Mouse (Mus musculus) liver, embryonic 11.5 days (tissue): ENCODE data around the gene Gm43552. TPM values are rescaled to one million over a fixed set of nuclear protein-coding genes. Genes with fewer than 3 reads are reported as not detected.

Experiments
- ATAC-seq: fragments of 200-750 bp; cut with Nextera tagmentation; replicated peaks from 2 replicates; pipeline ENCODE4 v1.8.0; 2017; ENCODE audit warnings: moderate number of reproducible peaks, mild to moderate bottlenecking, moderate TSS enrichment, moderate library complexity; ENCODE audit not compliant: low FRiP score
- DNase-seq: peaks from one replicate; pipeline ENCODE4 v3.0.0-alpha.2; 2017; ENCODE audit warnings: low spot score
- H3K27ac ChIP-seq: fragments of 300-500 bp; sonication (generic); 2 replicates; pipeline ENCODE4 v1.5.1; 2014; ENCODE audit warnings: mild to moderate bottlenecking, low read depth, low read length, control low read depth
- H3K27me3 ChIP-seq: fragments of 300-500 bp; sonication (generic); replicated peaks from 2 replicates; pipeline ENCODE4 v1.6.1; 2014; ENCODE audit warnings: low read length, mixed read lengths; ENCODE audit not compliant: control insufficient read depth, insufficient read depth
- H3K36me3 ChIP-seq: fragments of 300-500 bp; sonication (generic); 2 replicates; pipeline ENCODE4 v1.6.1; 2014; ENCODE audit warnings: mild to moderate bottlenecking, low read length, moderate library complexity, mixed read lengths; ENCODE audit not compliant: control insufficient read depth, insufficient read depth
- H3K4me1 ChIP-seq: fragments of 300-500 bp; sonication (generic); replicated peaks from 2 replicates; pipeline ENCODE4 v1.6.1; 2014; ENCODE audit warnings: low read length, mixed read lengths; ENCODE audit not compliant: control insufficient read depth, insufficient read depth
- H3K4me2 ChIP-seq: fragments of 300-500 bp; sonication (generic); 2 replicates; pipeline ENCODE4 v1.6.1; 2014; ENCODE audit warnings: mild to moderate bottlenecking, control low read depth, moderate library complexity
- H3K4me3 ChIP-seq: fragments of 300-500 bp; sonication (generic); 2 replicates; pipeline ENCODE4 v1.5.1; 2014; ENCODE audit warnings: low read depth, low read length, control low read depth
- H3K9ac ChIP-seq: fragments of 300-500 bp; sonication (generic); 2 replicates; pipeline ENCODE4 v1.6.1; 2014; ENCODE audit warnings: low read depth, low read length, control low read depth
- H3K9me3 ChIP-seq: fragments of 300-500 bp; sonication (generic); 2 replicates; pipeline ENCODE4 v1.6.1; 2016; ENCODE audit warnings: low read length, inconsistent platforms, mixed read lengths; ENCODE audit not compliant: control insufficient read depth
- WGBS: fragments of 180-500 bp; shearing (Covaris S2); extraction: QIAGEN DNeasy Blood & Tissue Kit; methylation state at CpG from one replicate; pipeline ENCODE4 v1.1.7; 2014; 5-methylcytosine and 5-hydroxymethylcytosine counted together
- polyA plus RNA-seq: library from polyadenylated mRNA; unstranded; fragments of >200 nt; fragmentation: Nextera tagmentation; extraction: Ambion mirVana; gene quantifications from 2 replicates; pipeline ENCODE4 v1.2.1, GENCODE M21; 2014

Gene Gm43552
- polyA plus RNA-seq, 1 experiment from 2014 or later, result not detected

DNA sequence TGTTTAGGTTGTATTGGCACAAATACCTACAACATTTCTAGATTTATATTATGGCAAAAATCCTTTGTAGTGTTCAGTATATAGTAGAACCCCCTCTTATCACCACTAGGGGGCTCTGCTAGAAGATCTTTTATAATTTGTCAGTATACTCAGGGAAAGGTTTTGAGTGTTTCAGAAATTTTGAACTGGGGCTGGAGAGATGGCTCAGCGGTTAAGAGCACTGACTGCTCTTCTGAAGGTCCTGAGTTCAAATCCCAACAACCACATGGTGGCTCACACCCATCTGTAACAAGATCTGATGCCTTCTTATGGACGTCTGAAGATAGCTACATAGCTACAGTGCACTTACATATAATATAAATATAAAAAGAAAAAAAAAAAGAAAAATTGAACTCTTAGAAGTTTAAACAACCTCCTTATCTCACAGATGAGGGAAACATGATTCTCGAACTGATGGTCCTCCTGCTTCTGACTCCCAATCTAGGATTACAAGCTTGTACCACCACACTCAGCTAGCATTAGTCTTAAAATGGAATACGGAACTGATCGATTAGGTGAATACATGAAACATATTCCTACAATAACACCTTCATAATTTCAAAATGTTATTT is 42.9 kb upstream of the Gm43552 start:
- peak overlapping the region; percentile 61 for H3K4me2 ChIP-seq

DNA sequence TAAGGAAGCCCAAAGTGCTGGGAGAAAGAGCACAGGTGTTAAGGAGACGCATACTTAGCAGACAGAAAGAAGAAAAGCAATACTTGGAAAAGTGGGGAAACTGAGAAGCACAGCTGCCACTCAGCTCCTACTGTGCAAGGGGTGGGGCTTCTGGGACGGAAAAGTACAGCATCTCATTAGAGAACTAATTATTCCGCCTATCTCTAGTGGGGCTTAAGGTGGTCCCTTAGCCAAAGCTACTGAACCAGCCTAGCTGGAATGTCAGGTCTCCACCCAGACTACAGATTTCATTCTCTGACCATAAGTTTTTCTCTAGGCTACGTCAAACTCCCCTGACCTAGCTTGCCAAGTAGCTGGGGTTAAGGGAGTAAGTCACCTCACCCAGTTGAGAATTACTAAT is 41.9 kb upstream of the Gm43552 start:
- WGBS, result 73% methylated on average over 4 of the region's 4 CpGs

More for the DNA sequence above, 42.9 kb upstream of the Gm43552 start:
- Histone ChIP-seq H3K9me3 (no peaks in the 10 kb centered on the region), H3K9ac (no peak overlapping the region), H3K4me3 (no peak overlapping the region), H3K36me3 (no peaks in the 10 kb centered on the region), H3K27me3 (no peaks in the 10 kb centered on the region), H3K27ac (no peak overlapping the region), H3K4me1 (peaks cover 11% of the 10 kb centered on the region)
- ATAC-seq (peak; percentile 12; the same call in 1 of the 2 replicates), DNase-seq (no peak)
- 62% methylated on average over 5 of the region's 5 CpGs for WGBS

GRCm38 (mm10) chr5:65531283-65531682 is 38.6 kb upstream of the Gm43552 start:
- ATAC-seq (no peak), DNase-seq (no peak)
- WGBS, result 79% methylated on average over 3 of the region's 3 CpGs
- no peaks in the 10 kb centered on the region for H3K4me1 ChIP-seq
- no peak overlapping the region for H3K27ac ChIP-seq
- no peaks in the 10 kb centered on the region for H3K36me3 ChIP-seq
- no peaks in the 10 kb centered on the region for H3K27me3 ChIP-seq
- no peak overlapping the region for H3K4me3 ChIP-seq
- H3K9me3 ChIP-seq, result no peaks in the 10 kb centered on the region
- no peak overlapping the region for H3K9ac ChIP-seq
- H3K4me2 ChIP-seq, result no peak overlapping the region

More for the DNA sequence above, 41.9 kb upstream of the Gm43552 start:
- no peak overlapping the region for H3K9ac ChIP-seq
- no peak overlapping the region for H3K4me2 ChIP-seq
- DNase-seq, result no peak
- no peak overlapping the region for H3K4me3 ChIP-seq
- no peak for ATAC-seq
- no peaks in the 10 kb centered on the region for H3K36me3 ChIP-seq
- no peak overlapping the region for H3K27ac ChIP-seq
- no peaks in the 10 kb centered on the region for H3K9me3 ChIP-seq
- H3K4me1 ChIP-seq, result peaks cover 9% of the 10 kb centered on the region
- H3K27me3 ChIP-seq, result no peaks in the 10 kb centered on the region

- H3K36me3 ChIP-seq, result no peaks in the 10 kb centered on the region
- DNase-seq (no peak), ATAC-seq (no peak; the same call in 1 of the 2 replicates)
- no peak overlapping the region for H3K27ac ChIP-seq
- H3K4me2 ChIP-seq, result no peak overlapping the region
- H3K4me1 ChIP-seq, result no peaks in the 10 kb centered on the region
- H3K27me3 ChIP-seq, result no peaks in the 10 kb centered on the region
- H3K4me3 ChIP-seq, result no peak overlapping the region
- no peaks in the 10 kb centered on the region for H3K9me3 ChIP-seq
- no peak overlapping the region for H3K9ac ChIP-seq
- WGBS, result 25% methylated on average over 8 of the region's 8 CpGs
Measured at GRCm38 (mm10) chr5:65525674-65526443, 33.2 kb upstream of the Gm43552 start.

DNA sequence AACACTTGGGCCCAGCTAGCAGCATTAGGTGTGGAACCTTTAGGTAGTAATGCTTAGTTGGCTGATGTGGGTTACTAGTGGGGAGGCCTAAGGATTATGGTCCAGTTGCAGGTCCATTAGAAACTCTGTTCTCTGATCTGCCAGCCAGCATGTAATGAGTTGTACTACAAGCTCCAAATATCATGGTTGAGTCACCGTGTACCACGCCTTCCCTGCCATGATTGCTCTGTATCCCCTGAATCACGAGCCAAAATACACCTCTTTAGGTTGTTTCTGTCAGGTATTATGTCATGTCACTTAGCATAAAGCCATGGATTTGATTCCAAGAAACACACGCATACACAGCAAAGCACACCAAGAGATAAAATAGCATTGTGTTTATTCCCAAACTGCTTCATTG is 32.2 kb upstream of the Gm43552 start:
- no peak overlapping the region for H3K9ac ChIP-seq
- H3K4me2 ChIP-seq, result no peak overlapping the region
- H3K36me3 ChIP-seq, result no peaks in the 10 kb centered on the region
- no peak overlapping the region for H3K27ac ChIP-seq
- ATAC-seq (no peak), DNase-seq (no peak)
- no peak overlapping the region for H3K4me3 ChIP-seq
- no peaks in the 10 kb centered on the region for H3K27me3 ChIP-seq
- 69% methylated on average over 4 of the region's 4 CpGs for WGBS
- H3K9me3 ChIP-seq, result no peaks in the 10 kb centered on the region
- no peaks in the 10 kb centered on the region for H3K4me1 ChIP-seq

DNA sequence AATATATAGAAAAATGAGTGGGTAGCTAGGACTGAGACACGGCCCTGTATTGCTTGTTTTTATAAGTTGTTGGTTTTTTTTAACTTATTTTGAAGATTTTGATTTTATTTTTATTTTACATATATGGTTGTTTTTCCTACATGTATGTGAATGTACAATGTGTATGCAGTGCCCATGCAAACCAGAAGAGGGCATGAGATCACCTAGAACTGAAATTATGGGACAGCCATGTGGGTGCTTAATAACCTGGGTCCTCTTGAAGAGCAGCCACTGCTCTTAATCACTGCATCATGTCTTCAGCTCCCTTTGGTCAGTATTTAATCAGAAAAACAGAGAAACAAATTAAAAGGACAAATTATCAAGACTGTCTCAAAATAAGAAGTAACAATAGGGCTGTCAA is 29.2 kb upstream of the Gm43552 start:
- WGBS, result 77% methylated on average over 1 of the region's 1 CpGs

GRCm38 (mm10) chr5:65514635-65515278 is 22.1 kb upstream of the Gm43552 start:
- DNase-seq (no peak), ATAC-seq (no peak)
- no peaks in the 10 kb centered on the region for H3K4me1 ChIP-seq
- no peak overlapping the region for H3K4me2 ChIP-seq
- no peaks in the 10 kb centered on the region for H3K9me3 ChIP-seq
- H3K27ac ChIP-seq, result no peak overlapping the region
- no peak overlapping the region for H3K4me3 ChIP-seq
- 40% methylated on average over 5 of the region's 5 CpGs for WGBS
- H3K36me3 ChIP-seq, result no peaks in the 10 kb centered on the region
- no peak overlapping the region for H3K9ac ChIP-seq
- H3K27me3 ChIP-seq, result no peaks in the 10 kb centered on the region

More for the DNA sequence above, 29.2 kb upstream of the Gm43552 start:
- no peaks in the 10 kb centered on the region for H3K36me3 ChIP-seq
- H3K4me2 ChIP-seq, result no peak overlapping the region
- H3K9ac ChIP-seq, result no peak overlapping the region
- H3K9me3 ChIP-seq, result no peaks in the 10 kb centered on the region
- ATAC-seq, result no peak
- H3K27me3 ChIP-seq, result no peaks in the 10 kb centered on the region
- H3K4me1 ChIP-seq, result no peaks in the 10 kb centered on the region
- H3K4me3 ChIP-seq, result no peak overlapping the region
- no peak overlapping the region for H3K27ac ChIP-seq
- DNase-seq, result no peak

GRCm38 (mm10) chr5:65513506-65513905 is 20.9 kb upstream of the Gm43552 start:
- Histone ChIP-seq H3K4me2 (no peak overlapping the region), H3K27ac (no peak overlapping the region), H3K36me3 (no peaks in the 10 kb centered on the region), H3K27me3 (no peaks in the 10 kb centered on the region), H3K9me3 (no peaks in the 10 kb centered on the region), H3K4me1 (no peaks in the 10 kb centered on the region), H3K9ac (no peak overlapping the region), H3K4me3 (no peak overlapping the region)
- ATAC-seq, result no peak
- DNase-seq, result no peak
- 77% methylated on average over 3 of the region's 3 CpGs for WGBS
